Mouse (Mus musculus) liver, embryonic 12.5 days (tissue): ENCODE data around the gene Nts. TPM values are rescaled to one million over a fixed set of nuclear protein-coding genes. Genes with fewer than 3 reads are reported as not detected.
"Not testable (repeated sequence)": the region's sequence is repeated elsewhere in the genome, so short reads cannot be mapped to it uniquely, and the experiment has no call there.

Source experiments
- ATAC-seq: fragments of 200-750 bp; cut with Nextera tagmentation; 2 replicates; pipeline ENCODE4 v1.8.0; 2017; ENCODE audit warnings: moderate number of reproducible peaks, mild to moderate bottlenecking, moderate library complexity
- H3K27ac ChIP-seq: fragments of 300-500 bp; sonication (generic); 2 replicates; pipeline ENCODE4 v1.5.1; 2016; ENCODE audit warnings: mild to moderate bottlenecking
- H3K27me3 ChIP-seq: fragments of 300-500 bp; sonication (generic); replicated peaks from 2 replicates; pipeline ENCODE4 v1.6.1; 2016; ENCODE audit warnings: mild to moderate bottlenecking, moderate library complexity
- H3K36me3 ChIP-seq: fragments of 300-500 bp; sonication (generic); 2 replicates; pipeline ENCODE4 v1.6.1; 2016; ENCODE audit warnings: mild to moderate bottlenecking, moderate library complexity
- H3K4me1 ChIP-seq: fragments of 300-500 bp; sonication (generic); 2 replicates; pipeline ENCODE4 v1.6.1; 2016
- H3K4me2 ChIP-seq: fragments of 300-500 bp; sonication (generic); 2 replicates; pipeline ENCODE4 v1.6.1; 2016; ENCODE audit warnings: mild to moderate bottlenecking, moderate library complexity
- H3K4me3 ChIP-seq: fragments of 300-500 bp; sonication (generic); 2 replicates; pipeline ENCODE4 v1.5.1; 2016; ENCODE audit warnings: mild to moderate bottlenecking, moderate library complexity
- H3K9ac ChIP-seq: fragments of 300-500 bp; sonication (generic); 2 replicates; pipeline ENCODE4 v1.6.1; 2016; ENCODE audit warnings: mild to moderate bottlenecking, moderate library complexity
- H3K9me3 ChIP-seq: fragments of 300-500 bp; sonication (generic); replicated peaks from 2 replicates; pipeline ENCODE4 v1.6.1; 2016; ENCODE audit warnings: mild to moderate bottlenecking, moderate library complexity
- WGBS: fragments of 180-500 bp; shearing (Covaris S2); methylation state at CpG from one replicate; pipeline ENCODE4 v1.1.7; 2016; ENCODE audit not compliant: insufficient replicate concordance; 5-methylcytosine and 5-hydroxymethylcytosine counted together
- polyA plus RNA-seq: library from polyadenylated mRNA; unstranded; fragments of >200 nt; fragmentation: Nextera tagmentation; extraction: Ambion mirVana; gene quantifications from 2 replicates; pipeline ENCODE4 v1.2.1, GENCODE M21; 2016

Nts gene
- polyA plus RNA-seq, 1 experiment from 2014 or later: not detected

DNA sequence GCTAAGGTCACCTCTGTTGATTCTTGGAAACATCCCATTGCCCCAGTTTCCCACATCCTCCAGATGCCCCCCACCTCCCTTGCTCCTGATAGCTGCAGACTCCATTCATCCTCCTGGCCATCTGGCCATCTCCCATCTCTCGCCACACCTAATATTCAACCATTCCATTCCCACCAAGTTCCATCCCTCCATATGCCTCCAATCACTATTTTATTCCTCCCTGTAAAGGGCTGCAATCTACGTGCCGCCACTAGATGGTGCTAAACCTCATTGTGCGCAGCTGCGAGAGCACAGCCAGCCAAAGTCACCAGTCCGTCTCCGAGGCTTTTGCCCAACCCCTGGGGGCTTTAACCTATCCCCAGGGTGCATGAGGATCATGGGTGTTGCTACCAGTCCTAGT lies 55.2 kb downstream of the Nts start:
- 4% methylated on average over 7 of the region's 7 CpGs for WGBS
- ATAC-seq, H3K9ac ChIP-seq, H3K4me2 ChIP-seq, H3K4me1 ChIP-seq, H3K9me3 ChIP-seq, H3K36me3 ChIP-seq, H3K27ac ChIP-seq, H3K27me3 ChIP-seq, H3K4me3 ChIP-seq: not testable (repeated sequence)

Other genes with a start within 250 kb of the Nts start
- 0.06 and 0.20 TPM in 2 replicates for gene Rassf9, start 21.7 kb upstream of the Nts start, polyA plus RNA-seq